8 mouse cellular contexts compared by ENCODE assay signal in genomic region chr14:115041336-115042054, GRCm38 (mm10). TPM values are rescaled to one million over a fixed set of nuclear protein-coding genes. Genes with fewer than 3 reads are reported as not detected.
DNase-seq lines count a peak whose midpoint lies in the region; ATAC-seq lines count a peak whose summit lies in the region.

No protein-coding gene starts in this region.

- H3K36me3 ChIP-seq in embryonic facial prominence, embryonic 10.5 days (replicated peaks): peaks cover 39% of the 10 kb centered on the region
- H3K36me3 ChIP-seq in heart, embryonic 15.5 days: peaks cover 29% of the 10 kb centered on the region

- ATAC-seq in CD4-positive, CD25-positive, alpha-beta regulatory T cell, adult 4 months: peak; percentile 0
- peak; percentile 38 for ATAC-seq in heart, embryonic 15.5 days (replicated peaks; ENCODE audit: insufficient number of reproducible peaks, insufficient read depth, low FRiP score, low read depth)
- no peak for ATAC-seq in megakaryocyte progenitor cell, adult 5-6 weeks (replicated peaks; ENCODE audit: poor library complexity)

- H3K4me3 ChIP-seq in embryonic facial prominence, embryonic 10.5 days: peak overlapping the region; percentile 92
- peak overlapping the region; percentile 91 for H3K4me3 ChIP-seq in heart, embryonic 15.5 days

- DNase-seq in MN1 (ENCODE audit: low spot score): peak; percentile 29
- DNase-seq in embryonic facial prominence, embryonic 10.5 days (ENCODE audit: low spot score): peak; percentile 60
- DNase-seq in kidney, postnatal 25 days: peak; percentile 33 to 53
- DNase-seq in lung, postnatal 36 days: peak; percentile 28
- DNase-seq in spleen, adult 18-20 months: peak; percentile 45 to 65

- H3K27ac ChIP-seq in embryonic facial prominence, embryonic 10.5 days (replicated peaks): peak overlapping the region; percentile 100
- H3K27ac ChIP-seq in heart, embryonic 15.5 days: peak overlapping the region; percentile 96

- peak overlapping the region; percentile 98 for H3K4me2 ChIP-seq in heart, embryonic 15.5 days

- H3K9ac ChIP-seq in heart, embryonic 15.5 days: peak overlapping the region; percentile 98

- H3K9me3 ChIP-seq in embryonic facial prominence, embryonic 10.5 days: no peaks in the 10 kb centered on the region
- H3K9me3 ChIP-seq in heart, embryonic 15.5 days (replicated peaks): no peaks in the 10 kb centered on the region

- WGBS in embryonic facial prominence, embryonic 10.5 days: under 1% methylated on average over 110 of the region's 126 CpGs
- WGBS in heart, embryonic 15.5 days: under 1% methylated on average over 71 of the region's 126 CpGs

- peaks cover 45% of the 10 kb centered on the region for H3K4me1 ChIP-seq in embryonic facial prominence, embryonic 10.5 days
- H3K4me1 ChIP-seq in heart, embryonic 15.5 days (replicated peaks): peaks cover 25% of the 10 kb centered on the region

- 0 out of 2 replicates have a peak, but pooled peaks cover 7% of the 10 kb centered on the region for H3K27me3 ChIP-seq in embryonic facial prominence, embryonic 10.5 days (replicated peaks; ENCODE audit: low read depth, poor library complexity, severe bottlenecking)
- no peaks in the 10 kb centered on the region for H3K27me3 ChIP-seq in heart, embryonic 15.5 days

RNA-seq across cellular contexts. Expression of gene Gpc5, which starts 50.5 kb away (rescaled TPM):
- polyA plus RNA-seq in CD4-positive, CD25-positive, alpha-beta regulatory T cell, adult 4 months (2017; shearing (Covaris generic)): under 1 TPM in 1 of 2 experiments, not detected in 1; 0.30 TPM
- 1.5 and 1.6 TPM in 2 replicates for polyA plus RNA-seq in embryonic facial prominence, embryonic 10.5 days (2016; fragmentation: Nextera tagmentation; extraction: Ambion mirVana)
- polyA plus RNA-seq in heart, embryonic 15.5 days (2015; fragmentation: Nextera tagmentation; extraction: Ambion mirVana): 0.06 and 0.29 TPM in 2 replicates
- not detected in 2 replicates for total RNA-seq in megakaryocyte progenitor cell, adult 5-6 weeks (2015)
- not detected in 2 replicates for total RNA-seq in megakaryocyte progenitor cell, adult 5-6 weeks (2017)
